Mouse (Mus musculus): Measurements from ENCODE around the gene Scfd2.

The Scfd2 gene

DNA sequence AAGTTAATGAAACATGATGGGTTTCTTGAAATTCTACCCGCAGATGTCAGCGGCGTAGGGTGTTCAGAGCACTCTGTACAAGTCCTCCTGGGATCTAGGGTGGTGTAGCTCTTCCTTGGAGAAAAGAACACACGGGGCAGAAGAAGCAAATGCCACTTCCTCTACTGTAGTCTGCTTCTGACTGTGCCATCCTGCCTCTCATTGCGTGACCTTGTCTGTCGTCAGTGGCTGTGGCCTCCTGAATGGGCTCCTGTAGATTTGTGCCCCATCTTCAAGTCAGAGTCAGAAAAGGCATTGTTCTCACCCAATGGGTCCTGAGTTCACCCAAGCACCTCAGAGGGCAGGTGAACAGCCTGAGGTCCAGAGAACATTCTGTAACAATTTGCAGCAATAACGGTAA, 367.0 kb downstream of the Scfd2 start:
- no peak for DNase-seq

DNA sequence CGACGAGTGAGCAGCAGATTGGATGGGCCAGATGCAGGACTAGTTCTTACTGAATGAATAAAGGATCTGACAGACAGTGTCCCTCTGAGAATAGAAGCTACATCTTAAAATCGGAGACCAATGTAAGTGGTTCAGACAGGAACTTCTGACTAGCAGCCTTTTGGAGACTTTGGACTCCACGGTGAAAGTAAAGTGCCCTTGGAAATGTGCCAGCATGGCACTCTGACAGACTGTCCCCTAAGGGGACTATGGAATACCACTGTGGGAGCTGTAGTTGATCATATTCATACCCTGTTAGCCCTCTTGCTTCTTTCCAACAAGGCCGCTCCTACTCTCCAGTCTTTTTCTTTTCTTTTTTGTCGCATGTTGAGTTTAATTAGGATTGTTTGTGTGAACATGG, 368.4 kb downstream of the Scfd2 start:
- DNase-seq = peak; percentile 35

DNA sequence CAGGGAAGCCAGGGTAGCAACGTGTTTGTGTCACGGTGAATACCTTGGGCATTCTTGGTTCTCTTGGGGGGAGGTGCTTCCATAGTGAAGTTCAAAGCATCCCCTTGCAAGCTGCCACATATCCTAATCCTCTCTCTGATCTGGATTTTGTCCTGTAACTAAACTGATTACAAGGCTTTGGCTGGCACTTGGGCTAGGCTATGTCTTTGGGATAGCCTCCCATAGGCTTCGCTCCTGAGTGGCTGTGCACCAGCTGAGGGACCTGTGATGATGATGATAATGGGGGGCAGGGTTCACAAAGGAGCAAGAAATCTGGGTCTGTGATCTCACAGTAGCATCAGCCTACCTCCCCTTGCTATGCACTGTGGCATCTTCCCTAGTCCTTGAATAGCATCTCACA, 369.5 kb downstream of the Scfd2 start:
- DNase-seq = no peak

DNA sequence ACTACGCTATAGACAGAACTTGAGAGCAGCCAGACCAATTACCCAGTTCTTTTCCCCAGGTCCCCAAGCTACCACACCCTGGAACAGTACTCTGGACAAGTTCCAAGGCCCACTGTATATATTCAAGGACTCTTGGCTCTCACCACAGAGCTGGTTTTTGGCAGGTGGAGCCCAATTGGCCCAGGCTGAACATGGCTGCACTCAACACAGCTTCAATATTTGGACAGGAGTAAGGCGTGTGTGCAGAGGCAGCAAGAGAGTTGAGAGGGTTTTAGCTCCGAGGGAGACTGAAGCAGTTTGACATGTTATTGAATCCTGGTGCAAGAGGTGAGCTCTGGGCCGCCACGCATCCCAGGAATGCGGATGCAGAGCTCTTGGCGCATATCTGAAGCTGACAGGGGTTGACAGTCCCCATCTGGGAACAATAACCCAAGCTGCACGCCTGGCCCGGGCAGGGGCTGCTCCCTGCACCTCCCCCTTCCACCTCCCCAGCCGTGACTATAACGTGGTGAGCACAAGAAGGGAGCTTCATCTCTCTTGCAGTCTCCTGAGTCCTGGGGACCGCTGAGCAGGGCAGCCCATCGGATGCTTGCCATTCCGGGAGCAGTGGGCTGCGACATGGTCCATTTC, 370.1 kb downstream of the Scfd2 start:
- DNase-seq = peak; percentile 59

DNA sequence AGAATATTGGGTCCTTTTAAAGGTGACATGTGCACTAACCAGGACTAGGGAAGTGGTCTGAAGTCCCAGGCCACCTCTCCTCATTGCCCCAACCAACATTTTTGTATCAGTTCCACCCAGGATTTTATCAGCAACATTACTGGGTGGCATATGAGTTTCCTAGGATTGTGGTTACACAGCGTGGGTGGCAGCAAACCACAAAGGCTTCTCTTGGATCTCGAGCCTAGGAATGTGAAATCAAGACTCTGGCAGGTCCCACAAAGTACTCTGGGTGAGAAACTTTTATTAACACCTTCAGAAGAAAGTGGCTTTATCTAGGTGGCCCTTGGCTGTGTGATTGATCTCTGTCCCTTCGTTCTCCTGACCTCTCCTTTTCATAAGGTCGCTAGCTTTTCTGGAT, 371.2 kb downstream of the Scfd2 start:
- no peak for DNase-seq

DNA sequence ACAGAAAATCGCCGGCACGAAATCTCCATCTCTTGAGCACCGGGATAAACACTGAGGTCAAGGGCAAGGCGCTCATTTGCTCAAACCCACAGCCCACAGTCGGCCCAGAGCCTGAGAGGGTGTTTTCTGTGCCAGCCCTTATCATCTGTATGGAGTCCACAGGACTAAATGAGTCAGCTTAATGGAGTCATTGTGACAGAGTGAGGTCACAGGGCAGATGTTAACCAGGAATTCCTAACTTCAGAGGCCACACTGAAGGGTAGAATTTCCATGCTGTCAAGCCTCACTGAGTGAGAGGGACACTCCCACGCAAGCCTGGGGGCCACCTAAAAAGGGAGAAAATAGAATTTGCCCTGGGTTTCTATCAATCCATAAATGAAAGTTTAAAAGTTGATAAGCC, 371.7 kb downstream of the Scfd2 start:
- no peak for DNase-seq

DNA sequence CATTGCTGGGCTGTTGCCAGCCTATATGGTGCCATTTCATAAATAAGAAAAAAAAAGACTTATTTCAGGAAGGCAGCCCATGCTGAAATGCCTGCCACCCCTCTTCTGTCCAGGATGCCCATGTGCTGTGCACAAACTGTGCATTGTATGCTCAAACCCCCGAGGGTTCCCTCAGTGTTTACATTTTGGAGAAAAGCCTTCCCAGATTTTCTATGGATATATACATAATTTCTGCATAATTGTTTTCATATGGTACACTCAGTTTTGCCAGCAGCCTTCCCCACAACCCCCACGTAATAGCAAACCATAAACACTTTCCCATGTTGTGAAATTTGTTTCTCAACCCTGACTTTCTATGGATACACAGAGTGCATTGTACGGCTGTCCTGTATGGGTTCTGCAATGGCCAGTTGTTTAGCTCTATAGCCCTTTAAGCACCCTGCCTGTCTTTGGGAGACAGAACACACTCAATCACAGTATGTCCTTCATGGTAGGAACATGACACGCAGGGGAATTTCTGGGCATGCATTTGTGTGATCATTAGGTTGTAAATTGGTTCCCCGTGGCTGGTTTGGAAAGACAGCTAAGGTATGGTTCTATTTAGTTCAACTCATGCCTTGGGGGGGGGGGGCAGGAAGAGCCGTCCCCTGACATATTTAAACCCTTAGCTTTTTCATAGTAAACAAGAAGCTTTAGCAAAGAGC, 372.5 kb downstream of the Scfd2 start:
- DNase-seq = no peak

DNA sequence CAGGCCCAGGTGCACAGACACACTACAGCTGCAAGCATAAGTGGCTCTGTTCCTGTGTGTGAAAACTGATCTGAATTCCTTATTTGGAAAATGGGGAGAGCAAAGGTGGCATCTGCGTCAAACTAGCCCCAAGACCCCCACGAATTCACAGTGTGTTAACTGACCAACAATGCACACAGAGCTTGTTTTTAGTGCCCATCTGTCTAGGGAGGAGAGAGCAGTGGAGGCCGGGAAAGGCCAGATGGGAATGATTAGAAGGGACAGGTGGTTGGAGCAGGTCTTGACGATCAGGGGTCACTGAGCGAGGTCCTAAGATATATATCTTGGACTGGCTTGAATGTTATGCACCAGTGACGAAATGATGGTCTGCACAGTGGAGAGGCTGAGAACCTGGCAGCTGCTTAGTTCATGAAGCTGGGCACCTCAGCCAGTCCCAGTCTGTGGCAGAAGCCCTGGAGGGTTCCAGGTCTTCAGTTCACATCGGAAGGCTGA, 375.7 kb downstream of the Scfd2 start:
- DNase-seq = no peak
